Mouse (Mus musculus) frontal cortex, postnatal 14 days (tissue): ENCODE data around the gene Pcolce2.
"Not testable (repeated sequence)": the region's sequence is repeated elsewhere in the genome, so short reads cannot be mapped to it uniquely, and the experiment has no call there.

Source experiments
- DNase-seq, 2 experiments: peaks; one replicate each; pipeline ENCODE4 v3.0.0; 2022; ENCODE audit warnings: low spot score in 2 of 2

Pcolce2 gene

DNA sequence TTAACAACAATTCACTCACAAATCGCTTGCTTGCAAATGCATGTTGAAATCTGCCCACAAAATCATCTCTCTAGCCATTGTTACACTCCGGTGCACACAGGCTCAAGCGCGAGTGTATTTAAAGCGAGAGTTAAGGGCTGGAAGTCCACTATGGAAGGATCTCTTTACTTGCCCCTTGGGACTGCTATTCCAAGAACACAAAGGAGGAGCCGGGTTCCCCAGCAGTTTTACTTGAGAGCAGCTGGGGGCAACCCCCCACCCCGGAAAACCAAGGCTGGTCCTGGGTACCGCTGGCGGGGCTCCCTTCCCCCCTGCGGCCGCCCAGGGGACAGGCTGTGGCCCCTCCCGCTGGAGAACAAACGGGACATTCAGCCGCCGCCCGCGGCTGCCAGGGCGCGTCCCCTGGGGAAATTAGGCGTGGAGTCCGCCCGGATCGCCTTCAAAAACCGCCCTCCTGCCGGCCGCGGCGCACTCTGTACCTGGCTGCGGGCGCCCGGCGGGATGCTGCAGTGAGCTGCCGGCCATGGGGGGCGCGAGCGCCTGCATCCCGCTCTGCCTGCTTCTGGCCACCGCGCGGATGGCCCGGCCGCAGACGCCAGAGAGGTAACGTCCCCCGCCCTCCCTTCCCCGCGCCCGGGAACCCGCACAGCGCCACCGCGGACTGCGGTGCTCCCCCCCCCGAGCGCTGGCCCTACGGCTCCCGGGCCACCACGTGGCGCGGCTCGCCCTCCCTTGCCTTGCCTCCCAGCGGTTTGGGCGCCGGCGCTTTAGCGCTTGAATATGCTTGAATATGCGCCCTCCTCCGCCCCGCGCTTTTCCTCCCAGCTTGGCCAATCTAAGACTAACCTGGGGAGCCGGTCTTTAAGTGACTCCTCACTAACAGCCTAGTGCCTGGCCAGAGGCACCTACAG, at the start of gene Pcolce2:
Pcolce2 (plus strand) TSS at position 331 of the 911 bp plus-strand sequence.
- DNase-seq: no peak

DNA sequence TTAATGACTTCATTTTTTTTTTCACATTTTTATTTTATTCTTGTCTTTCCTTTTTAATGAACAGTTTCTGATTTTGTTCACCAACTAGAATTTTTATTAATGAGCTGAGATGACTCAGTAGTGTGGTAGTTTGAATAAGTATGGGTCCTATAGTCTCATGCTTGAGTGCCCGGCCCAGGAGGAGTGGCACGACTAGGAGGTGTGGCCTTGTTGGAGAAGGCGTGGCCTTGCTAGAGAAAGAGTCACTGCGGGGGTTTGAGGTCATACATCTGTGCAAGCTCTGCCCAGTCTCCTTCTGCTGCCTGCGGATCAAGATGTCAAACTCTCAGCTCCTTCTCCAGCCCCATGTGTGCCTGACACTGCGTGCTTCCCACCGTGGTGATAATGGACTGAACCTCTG, 49.3 kb upstream of the Pcolce2 start:
- DNase-seq: no peak

DNA sequence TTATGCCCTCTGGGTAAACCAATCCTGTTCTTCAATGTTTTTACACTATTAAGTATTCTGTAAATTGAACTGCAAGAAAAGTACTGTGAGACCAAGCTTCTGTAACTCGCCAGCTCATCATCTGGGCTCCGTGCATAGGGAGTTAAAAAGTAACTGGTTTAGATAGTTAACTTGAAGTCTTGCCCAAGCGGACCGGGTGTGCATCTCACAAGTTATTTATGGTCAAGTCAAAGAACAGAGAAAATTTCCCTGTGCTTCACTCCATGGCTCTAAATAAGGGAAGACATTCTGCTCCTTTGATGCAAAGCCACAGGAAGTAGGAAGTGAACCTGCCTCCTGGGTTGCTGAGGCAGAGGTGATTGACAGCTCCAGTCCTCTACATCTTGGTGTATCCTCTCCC, 43.1 kb upstream of the Pcolce2 start:
- no peak for DNase-seq

DNA sequence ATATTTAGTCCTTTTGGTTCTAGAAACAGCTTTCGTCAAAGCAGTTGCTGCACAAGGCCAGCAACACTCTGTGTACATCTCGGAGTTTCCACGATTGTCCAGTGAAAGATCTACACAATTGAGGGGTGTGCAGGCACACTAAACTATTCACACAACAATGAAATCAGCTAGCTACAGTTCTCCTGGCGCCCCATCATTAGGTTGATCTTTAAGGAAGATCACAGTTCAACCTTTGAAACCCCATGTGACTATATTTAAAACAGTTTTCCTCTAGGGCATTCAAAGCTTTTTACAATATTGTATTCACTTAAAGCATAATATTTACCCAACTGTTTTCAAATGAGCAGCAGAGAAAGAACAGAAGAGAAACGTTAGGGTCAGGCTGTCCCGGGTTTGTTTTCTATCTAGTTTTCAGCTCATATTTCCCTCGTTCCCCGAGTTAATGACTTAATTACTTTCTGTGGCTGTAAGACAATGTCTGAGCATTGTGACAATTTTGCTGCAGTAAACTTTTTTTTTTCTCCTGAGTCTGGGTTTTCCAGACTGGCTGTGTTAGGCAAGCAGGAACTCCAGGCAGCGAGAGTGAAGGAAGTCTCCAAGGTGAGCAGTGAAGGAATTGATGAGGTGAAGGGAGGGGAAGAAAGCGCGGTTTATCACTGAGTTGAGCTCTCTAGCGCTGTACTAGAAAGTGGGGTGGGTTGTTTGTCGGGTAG, 39.8 kb upstream of the Pcolce2 start:
- DNase-seq: no peak

DNA sequence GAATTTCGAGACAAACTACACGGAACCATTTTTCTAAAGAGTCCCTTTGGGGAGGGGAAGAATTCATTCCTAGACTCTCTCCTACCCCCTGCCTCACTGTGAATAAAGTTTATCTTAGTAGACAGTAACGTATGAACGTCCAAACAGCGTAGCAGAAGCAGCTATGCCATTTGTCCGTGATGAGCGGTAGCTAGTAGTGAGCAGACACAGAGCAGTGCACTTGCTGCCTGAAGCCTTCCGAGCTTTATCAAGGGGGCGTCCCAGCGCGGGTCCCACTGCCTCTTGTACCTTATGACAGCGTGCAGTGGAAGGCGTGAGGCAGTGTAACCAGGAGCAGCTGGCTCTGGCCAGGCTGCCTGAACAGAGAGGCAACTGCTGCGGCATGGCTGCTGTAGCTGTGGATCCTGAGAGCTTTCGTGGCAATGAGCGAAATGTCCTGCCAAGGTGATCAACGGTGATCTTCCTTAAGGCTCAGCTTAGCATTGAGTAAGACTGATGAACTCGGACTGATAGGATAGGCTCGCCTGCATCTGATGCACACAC, 39.2 kb upstream of the Pcolce2 start:
- DNase-seq: no peak

DNA sequence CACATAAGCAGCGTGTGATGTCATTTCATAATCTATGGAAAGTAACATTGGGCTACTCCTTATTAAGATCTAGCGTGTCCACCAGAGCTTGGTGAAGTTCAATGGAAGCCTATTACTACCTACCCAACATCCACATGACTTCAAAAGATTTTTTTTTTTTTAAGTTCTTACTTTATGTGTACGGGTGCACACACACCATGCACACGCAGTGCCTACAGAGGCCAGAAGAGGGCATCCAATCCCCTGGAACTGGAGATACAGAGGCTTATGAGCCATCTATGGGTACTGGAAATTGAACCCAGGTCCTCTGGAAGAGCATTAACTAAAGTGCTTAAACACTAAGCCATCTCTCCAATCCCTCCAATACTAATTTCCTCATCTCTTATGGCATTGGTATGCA, 38.0 kb upstream of the Pcolce2 start:
- DNase-seq: no peak

DNA sequence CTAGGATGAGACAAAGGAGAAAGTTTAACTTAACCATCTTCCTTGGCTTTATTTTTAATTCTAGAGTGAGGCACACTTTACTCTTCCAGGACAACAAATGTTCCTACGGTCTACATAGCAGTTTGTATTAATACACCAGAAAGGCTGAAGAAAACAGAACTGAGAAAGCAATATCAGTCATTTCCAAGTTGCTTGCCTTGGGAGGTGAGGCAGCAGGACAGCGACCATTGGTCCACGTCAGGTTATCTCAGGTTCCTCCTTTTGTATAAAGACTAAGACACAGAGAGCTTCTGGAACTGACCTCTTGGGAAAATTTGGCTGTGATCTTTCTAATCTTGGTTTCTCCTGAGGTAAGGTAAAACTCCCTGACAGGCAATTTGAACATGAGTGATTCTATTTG, 34.6 kb upstream of the Pcolce2 start:
- no peak for DNase-seq

DNA sequence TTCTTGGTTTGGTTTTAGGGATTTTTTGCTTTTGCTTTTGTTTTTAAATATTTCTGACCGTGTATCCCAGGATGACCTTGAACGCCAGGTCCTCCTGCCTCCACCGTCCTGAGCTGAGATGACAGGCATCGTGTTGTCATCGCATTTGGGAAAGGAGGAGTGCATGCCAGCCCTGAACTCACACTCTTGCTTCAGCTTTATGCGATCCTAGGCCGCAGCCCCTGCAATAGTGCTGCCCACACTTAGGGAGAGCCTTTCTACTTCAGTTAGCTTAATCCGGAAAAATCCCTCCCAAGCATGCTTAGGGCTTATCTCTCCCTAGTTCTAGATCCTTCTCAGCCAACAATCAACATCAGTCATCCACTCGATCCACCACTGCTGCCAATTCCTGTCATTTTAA, 34.1 kb upstream of the Pcolce2 start:
- DNase-seq: no peak

DNA sequence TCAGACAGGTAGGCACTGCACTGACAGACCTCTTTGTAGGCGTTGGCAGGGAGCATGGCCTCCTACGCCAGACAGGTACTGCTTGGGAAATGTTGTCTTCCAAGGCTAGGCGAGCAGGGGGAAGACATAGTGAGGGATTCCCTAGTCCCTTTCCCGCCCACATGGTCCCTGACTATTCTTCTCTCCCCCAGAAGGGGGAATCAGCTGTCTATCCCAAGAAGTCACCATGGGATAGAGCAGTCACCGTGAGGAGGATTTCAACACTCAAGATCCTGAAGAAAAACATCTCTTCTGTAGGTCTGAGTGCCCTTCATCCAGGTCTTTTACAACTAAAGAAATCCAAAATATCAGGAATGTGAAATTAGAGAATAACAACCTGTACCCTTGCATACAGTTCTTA, 30.2 kb upstream of the Pcolce2 start:
- no peak for DNase-seq

DNA sequence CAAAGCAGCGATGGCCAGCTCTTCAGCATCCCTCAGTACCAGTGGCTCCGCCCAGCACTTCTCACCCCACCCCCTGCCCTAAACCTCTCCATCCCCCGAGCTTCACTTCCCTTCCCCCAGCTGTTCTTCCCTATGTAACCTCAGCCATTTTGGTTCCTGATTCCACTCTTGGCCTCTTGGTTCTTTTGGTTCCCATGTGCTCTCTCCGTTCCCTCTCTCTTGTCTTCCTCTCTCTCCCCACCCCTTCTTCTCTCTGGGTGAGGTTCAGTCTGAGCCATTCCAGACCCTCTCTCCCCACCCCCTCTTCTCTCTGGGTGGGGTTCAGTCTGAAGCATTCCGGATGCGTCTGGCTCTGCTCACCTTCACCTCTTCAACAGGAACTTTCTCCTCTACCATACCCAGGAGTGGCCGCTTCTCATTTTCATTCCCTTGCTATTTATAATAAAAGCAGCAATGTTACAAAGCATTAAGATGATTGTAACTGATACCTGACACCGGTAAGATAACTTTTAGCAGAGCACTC, 25.1 kb upstream of the Pcolce2 start:
- DNase-seq: no peak

DNA sequence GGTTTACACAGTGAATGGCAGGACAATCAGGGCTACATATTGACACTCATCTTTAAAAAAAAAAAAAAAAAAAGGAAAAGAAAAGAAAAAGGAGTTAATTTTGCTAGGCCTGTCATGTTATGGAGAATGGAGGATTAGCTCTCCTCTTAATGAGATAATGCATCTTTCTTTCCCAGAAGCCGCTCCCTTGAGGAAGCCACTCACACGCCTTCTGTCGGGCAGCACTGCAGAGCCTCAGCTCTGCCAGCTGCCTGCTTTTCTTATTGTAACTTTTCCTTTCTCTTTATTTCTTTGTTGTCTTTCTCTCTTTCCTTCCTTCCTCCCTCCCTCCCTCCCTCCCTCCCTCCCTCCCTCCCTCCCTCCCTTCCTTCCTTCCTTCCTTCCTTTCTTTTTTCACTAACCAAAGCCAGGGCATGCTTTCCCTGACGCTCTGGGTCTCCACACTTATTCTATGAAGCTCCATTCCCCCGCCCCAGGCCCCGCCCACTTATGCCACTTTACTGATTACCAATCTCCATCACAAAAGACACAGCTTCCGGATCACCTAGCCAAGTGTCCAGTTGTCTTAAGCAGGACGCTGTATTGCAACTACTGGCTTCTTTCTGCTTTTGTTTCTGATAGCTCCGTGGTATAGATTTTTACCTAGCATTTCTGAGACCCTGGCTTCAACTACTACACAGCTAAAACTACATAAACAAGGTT, 23.8 kb upstream of the Pcolce2 start:
- no peak for DNase-seq

DNA sequence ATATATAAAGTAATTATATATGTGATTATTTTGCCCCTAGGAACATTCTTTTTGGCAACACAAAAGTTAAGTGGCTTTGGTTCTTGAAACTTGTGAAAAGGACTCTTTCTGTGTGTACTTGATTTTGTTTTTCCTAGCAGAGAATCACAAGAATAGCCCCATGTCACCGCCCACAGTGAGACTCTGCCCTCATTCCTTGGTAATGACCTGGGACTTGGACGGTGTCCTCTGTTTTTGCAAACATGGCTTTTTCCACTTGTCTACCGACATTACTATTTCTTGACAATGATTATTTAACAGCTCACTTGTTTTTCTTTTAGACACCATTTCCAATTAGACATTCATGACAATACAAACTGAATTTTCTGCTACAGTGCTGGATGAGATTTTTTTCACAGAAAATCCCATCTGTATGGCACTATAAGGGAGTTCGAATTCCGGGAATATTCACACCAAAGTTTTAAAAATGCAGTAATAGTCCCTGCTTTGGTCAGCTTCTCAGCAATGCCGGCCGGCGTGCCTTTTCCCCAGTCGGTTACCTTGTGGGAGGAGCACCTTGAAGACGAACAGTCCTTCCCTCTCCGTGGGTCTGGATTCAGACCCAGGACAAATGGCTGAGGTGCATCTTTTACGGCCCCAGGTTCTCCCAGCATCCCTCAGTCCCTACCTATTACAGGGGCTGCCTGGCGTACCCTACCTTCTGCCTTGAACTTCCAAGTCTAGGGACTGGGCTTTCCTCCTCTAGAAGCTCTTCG, 22.4 kb upstream of the Pcolce2 start:
- no peak for DNase-seq

DNA sequence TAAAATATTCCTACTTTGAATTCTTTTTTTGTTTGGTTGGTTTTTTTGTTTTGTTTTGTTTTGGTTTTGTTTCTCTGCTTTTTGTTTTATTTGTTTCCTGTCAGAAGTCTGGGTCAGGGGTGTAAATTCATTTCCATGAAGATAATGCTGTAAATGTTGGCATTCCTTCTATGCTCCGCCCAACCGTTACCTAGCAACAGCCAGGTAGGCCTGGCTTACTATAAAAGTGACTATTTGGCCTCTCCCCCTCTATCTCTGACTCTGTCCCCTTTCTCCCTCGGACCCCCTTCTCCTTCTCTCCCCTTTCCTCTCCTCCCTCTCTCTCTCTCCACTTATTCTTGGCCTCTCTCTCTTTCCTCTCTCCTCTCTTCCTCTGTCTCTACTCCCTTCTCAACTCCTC, 21.4 kb upstream of the Pcolce2 start:
- DNase-seq: no peak

DNA sequence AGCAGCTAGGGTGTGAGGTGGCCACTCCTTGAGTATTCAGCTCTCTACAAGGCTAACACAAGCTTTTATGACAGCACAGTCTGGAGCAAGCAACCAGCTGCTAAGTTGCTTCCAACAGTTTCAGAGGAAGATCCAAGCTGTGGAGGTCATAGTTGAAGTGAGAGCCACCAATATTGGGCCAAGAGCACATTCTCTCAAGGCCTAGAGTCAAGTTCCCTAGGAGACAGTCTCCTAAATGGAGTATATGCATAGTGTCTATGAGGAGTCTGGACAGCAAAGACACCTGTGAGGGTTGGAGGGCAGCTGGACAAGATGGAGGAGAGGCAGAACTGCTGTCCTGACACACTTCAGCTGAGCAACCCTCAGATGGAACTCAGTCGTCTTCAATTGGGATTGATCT, 18.8 kb upstream of the Pcolce2 start:
- no peak for DNase-seq

DNA sequence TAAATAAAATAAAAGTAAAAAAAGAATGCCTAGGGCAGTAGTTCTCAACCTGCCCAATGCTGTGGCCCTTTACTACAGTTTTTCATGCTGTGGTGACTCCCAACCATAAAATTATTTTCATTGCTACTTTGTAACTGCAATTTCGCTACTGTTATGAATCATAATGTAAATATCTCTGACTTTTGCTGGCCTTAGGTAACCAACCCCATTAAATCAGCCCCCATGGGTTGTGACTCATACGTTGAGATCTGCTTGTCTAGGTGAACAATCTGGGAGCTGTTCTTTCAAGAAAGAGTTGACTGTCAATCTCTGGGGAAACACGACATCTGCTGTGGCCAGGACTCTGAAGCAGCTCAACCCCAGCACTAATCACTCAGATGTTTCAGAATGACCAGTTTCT, 13.3 kb upstream of the Pcolce2 start:
- DNase-seq: no peak

DNA sequence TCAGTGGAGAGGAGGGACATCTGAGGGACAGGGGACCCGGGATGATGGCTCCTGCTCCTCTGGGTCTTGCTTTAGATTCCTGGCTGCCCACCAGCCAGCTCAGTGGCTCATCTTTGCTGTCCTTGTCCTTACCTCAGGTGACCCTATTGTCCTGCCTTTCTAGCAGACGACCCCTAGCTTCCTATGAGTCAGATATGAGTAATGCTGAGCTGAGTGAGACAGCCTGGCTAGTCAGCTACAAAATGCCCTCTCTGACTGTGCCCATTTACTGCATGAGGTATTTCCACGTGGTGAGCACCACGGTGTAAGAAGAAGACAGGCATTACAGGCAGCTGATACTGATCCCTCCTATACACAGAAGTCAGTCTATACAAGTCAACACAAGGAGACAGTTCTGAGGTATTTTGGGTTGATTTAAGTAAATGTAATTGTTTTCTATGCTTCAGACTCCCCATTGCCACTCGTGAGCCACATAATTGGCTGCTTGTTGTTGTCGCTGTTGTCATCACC, 8.9 kb upstream of the Pcolce2 start:
- DNase-seq: no peak

DNA sequence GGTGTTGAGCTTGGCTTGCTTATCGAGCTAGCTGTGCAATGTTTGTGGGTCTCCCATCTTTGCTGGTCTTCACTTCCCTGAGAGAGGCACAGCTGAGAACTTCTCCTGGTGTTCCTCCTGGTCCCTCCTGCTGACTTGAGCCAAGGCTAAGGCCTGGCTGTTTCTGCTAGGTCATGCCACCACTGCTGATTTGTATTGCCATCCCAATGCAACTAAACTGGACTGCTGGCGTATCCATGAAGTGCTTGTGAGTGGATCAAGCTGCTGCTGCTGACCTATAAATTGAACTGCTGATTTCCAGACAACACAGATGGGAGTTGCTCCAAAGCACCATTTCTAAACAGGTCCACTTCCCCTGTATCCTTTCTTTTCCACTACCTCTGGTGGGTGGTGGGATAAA, 7.8 kb upstream of the Pcolce2 start:
- not testable (repeated sequence) for DNase-seq

DNA sequence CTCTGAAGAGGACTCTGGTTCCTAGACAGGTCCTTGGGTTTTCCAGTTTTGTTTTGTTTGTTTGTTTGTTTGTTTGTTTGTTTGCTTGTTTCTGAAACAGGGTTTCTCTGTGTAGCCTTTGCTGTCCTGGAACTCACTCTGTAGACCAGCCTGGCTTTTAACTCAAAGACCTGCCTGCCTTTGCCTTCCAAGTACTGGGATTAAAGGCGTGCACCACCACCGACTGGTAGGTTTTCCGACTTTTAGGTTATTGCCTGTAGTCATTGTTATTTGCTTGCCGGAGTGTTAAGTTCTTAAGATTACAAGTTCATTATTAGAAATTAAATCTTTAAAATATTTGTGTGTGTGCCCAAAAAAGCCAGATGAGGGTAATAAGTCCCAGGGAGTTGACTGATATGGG, 1.0 kb upstream of the Pcolce2 start:
- DNase-seq: no peak

DNA sequence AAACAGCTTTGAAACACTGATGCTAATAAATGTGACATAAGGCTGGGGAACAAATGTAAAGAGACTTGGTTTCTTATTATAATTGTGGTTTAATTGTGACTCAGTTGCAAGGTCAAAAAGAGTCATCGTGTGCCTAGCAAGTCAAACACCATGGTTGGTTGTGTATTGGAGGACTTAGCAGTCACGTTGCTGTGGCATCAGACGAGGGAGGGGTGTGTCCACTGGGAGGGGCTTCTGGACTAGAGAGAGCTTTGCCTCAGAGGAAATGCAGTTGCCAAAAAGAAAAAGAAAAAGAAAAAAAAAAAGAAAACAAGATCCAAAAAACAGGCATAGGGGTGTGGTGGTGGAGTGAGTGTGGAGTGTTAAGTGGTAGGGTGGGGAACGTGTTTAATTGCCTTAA, 2.5 kb downstream of the Pcolce2 start:
- no peak for DNase-seq

DNA sequence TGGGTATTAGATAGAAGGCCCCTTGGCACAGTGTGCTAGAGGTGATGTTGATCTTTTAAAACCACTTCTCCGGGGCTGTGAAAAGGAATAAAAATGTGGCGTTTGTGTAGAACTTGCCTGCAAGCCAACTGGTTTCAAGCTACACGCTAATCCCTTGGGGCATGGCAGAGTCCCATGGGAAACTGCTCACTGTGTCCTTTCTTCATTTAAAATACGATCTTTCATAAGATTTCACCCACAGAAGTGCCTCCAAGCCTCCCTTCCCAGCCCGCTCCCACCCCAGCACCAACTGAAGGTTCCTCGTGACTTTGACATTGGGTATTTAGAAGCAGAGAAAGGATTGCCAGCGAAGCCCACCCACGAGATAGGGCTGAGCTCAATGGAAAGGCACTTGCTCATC, 8.5 kb downstream of the Pcolce2 start:
- DNase-seq: no peak

DNA sequence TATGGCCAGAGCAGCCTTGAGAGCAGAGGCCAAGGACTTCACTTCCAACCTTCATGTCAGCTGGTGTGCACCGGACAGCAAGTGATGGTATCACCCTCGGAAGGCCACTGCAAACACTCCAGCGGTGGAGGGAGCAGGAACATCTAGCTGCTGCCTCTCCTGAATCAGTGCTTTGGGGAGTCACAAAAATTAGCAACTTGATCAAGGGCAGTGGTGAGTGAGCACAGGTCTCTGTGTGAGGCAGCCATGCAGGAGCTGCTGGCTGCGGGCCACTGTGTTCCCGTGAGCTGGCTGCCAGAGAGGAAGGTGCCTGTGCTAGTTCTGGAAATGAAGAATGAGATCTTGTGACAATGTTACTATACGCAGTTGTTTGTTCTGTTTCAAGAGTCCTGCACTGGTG, 16.0 kb downstream of the Pcolce2 start:
- no peak for DNase-seq
